Mouse (Mus musculus) kidney, adult 8-10 months (tissue): ENCODE results near the gene Ren1.

ENCODE experiments used
- DNase-seq, 2 experiments: peaks; one replicate each; pipeline ENCODE4 v3.0.0; 2022

Ren1 gene

GRCm38 (mm10) chr1:133346531-133346930 lies 3.8 kb upstream of the Ren1 start:
- no peak for DNase-seq

- no peak for DNase-seq
These were observed 3.1 kb upstream of the Ren1 start for GRCm38 (mm10) chr1:133347226-133347625.

GRCm38 (mm10) chr1:133347693-133348520 lies 2.4 kb upstream of the Ren1 start:
- DNase-seq = peak; percentile 53 to 56

GRCm38 (mm10) chr1:133351762-133352161 lies 1.5 kb downstream of the Ren1 start:
- no peak for DNase-seq

GRCm38 (mm10) chr1:133353371-133353809 lies 3.1 kb downstream of the Ren1 start:
- DNase-seq = peak; percentile 78 to 89

GRCm38 (mm10) chr1:133355469-133355868 lies 5.2 kb downstream of the Ren1 start:
- no peak for DNase-seq

- no peak for DNase-seq
These were observed 5.6 kb downstream of the Ren1 start for GRCm38 (mm10) chr1:133355912-133356311.

GRCm38 (mm10) chr1:133356330-133356729 lies 6.0 kb downstream of the Ren1 start:
- DNase-seq = no peak

- DNase-seq = no peak
These were observed 10.7 kb downstream of the Ren1 start for GRCm38 (mm10) chr1:133361006-133361405.

- DNase-seq = no peak
These were observed 11.8 kb downstream of the Ren1 start for GRCm38 (mm10) chr1:133362103-133362502.

GRCm38 (mm10) chr1:133363276-133364021 lies 13.1 kb downstream of the Ren1 start, which contains the start of gene Etnk2:
Gene Etnk2, plus strand, starts transcription at chr1:133363572.
- DNase-seq = peak; percentile 84 to 88

- DNase-seq = no peak
These were observed 13.8 kb downstream of the Ren1 start for GRCm38 (mm10) chr1:133364022-133364630.

GRCm38 (mm10) chr1:133364890-133365289 lies 14.6 kb downstream of the Ren1 start:
- no peak for DNase-seq

- DNase-seq = no peak
These were observed 16.8 kb downstream of the Ren1 start for GRCm38 (mm10) chr1:133366951-133367605.

- DNase-seq = no peak
These were observed 17.5 kb downstream of the Ren1 start for GRCm38 (mm10) chr1:133367606-133368488.

- DNase-seq = no peak
These were observed 18.3 kb downstream of the Ren1 start for GRCm38 (mm10) chr1:133368644-133369043.

GRCm38 (mm10) chr1:133370352-133370751 lies 20.0 kb downstream of the Ren1 start:
- DNase-seq = no peak

GRCm38 (mm10) chr1:133371431-133371830 lies 21.1 kb downstream of the Ren1 start:
- DNase-seq = no peak

GRCm38 (mm10) chr1:133372113-133372512 lies 21.8 kb downstream of the Ren1 start:
- DNase-seq = no peak

GRCm38 (mm10) chr1:133375696-133376346 lies 25.5 kb downstream of the Ren1 start:
- DNase-seq = peak; percentile 90 to 93

GRCm38 (mm10) chr1:133377547-133377946 lies 27.2 kb downstream of the Ren1 start:
- no peak for DNase-seq
